Mouse (Mus musculus) ES-Bruce4 (cell line): Measurements from ENCODE around the gene Ctdspl. TPM values are rescaled to one million over a fixed set of nuclear protein-coding genes. Genes with fewer than 3 reads are reported as not detected.

ENCODE experiments used
- H3K27ac ChIP-seq: 2 replicates; pipeline ENCODE4 v1.5.1; 2012; ENCODE audit warnings: low read length, inconsistent platforms; ENCODE audit not compliant: insufficient read depth
- H3K27me3 ChIP-seq: 2 replicates; pipeline ENCODE4 v1.6.1; 2012; ENCODE audit warnings: mild to moderate bottlenecking, low read length, inconsistent platforms; ENCODE audit not compliant: control insufficient read depth, poor library complexity, insufficient read depth, severe bottlenecking
- H3K36me3 ChIP-seq: 2 replicates; pipeline ENCODE4 v1.6.1; 2012; ENCODE audit warnings: inconsistent platforms, mild to moderate bottlenecking, low read length, moderate library complexity; ENCODE audit not compliant: control insufficient read depth, poor library complexity, insufficient read depth, severe bottlenecking
- H3K4me1 ChIP-seq: one replicate; pipeline ENCODE4 v1.8.1; 2011; ENCODE audit warnings: low read length; ENCODE audit not compliant: control insufficient read depth, insufficient read depth
- H3K4me3 ChIP-seq: 2 replicates; pipeline ENCODE4 v1.5.1; 2011; ENCODE audit warnings: low read depth, mild to moderate bottlenecking, low read length
- H3K9ac ChIP-seq: 2 replicates; pipeline ENCODE4 v1.6.1; 2012; ENCODE audit warnings: low read depth, mild to moderate bottlenecking, inconsistent platforms; ENCODE audit not compliant: poor library complexity, severe bottlenecking
- H3K9me3 ChIP-seq: replicated peaks from 2 replicates; pipeline ENCODE4 v1.6.1; 2012; ENCODE audit warnings: mild to moderate bottlenecking, low read length, inconsistent platforms; ENCODE audit not compliant: control insufficient read depth, poor library complexity, insufficient read depth, severe bottlenecking
- CTCF ChIP-seq: IDR thresholded peaks from one replicate; pipeline ENCODE4 v1.8.1; 2011; ENCODE audit warnings: low read depth, low read length
- EP300 ChIP-seq: IDR thresholded peaks from 2 replicates; pipeline ENCODE4 v1.6.1; 2011; ENCODE audit warnings: low read depth, low read length; ENCODE audit not compliant: insufficient read depth
- POLR2A ChIP-seq: IDR thresholded peaks from one replicate; pipeline ENCODE4 v1.8.1; 2011; ENCODE audit warnings: low read length; ENCODE audit not compliant: insufficient read depth
- polyA plus RNA-seq: library from polyadenylated mRNA; stranded (reverse); fragments of >200 nt; gene quantifications from 2 replicates; pipeline ENCODE4 v1.2.4, GENCODE M21; 2011; ENCODE audit warnings: low read depth; ENCODE audit not compliant: missing spikeins, insufficient read depth, insufficient read length

The Ctdspl gene
- polyA plus RNA-seq, 1 experiment, result 20.2 TPM

DNA sequence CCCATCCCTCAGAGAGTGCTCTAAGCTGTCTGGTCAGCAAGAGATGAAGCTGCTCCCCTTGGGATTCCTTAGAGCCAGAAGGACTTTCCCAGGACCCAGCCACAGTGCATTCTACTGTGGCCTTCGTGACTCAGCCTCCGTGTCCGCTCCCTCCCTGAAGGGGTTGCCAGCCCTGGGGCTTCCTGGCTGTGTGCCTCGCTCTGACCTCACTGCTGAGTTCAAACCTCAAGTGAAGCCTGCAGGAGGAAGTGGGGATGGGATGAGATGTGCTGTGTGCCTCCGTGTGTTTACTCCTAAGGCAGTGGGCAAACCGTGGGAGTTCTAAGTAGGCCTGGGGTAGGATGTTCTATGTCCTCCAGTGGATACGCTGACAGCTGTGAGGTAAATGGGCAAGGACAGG, 109.6 kb downstream of the Ctdspl start:
- Histone ChIP-seq H3K27ac (no peak overlapping the region), H3K27me3 (no peaks in the 10 kb centered on the region)

DNA sequence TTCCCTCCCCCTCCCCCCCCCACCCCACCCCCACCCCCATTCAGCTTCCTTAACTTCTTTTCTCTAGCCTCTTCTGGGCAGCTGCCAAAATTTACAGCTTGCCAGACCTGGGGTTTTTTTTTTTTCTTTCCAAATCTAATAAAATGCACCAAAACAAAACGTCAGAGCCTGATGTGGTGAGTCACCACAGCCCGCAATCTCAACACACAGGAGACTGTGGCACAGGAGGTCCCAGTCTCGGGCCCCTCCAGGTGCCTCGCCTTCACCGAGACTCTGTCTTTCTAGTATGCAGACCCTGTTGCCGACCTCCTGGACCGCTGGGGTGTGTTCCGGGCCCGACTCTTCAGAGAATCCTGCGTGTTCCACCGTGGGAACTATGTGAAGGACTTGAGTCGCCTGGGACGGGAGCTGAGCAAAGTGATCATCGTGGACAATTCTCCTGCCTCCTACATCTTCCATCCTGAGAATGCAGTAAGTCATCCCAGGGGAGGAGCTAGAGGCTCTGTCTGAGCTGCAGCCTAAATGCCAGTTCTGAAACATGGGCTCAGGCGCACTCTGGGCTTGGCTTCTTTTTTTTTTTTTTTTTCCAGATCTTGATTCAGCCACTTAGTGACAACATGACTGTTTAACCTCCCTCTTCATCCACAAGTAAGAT, 111.0 kb downstream of the Ctdspl start:
- H3K4me1 ChIP-seq, result no peaks in the 10 kb centered on the region
- H3K9ac ChIP-seq, result no peak overlapping the region
- TF ChIP-seq POLR2A (no peak), CTCF (no peak), EP300 (no peak)
- no peak overlapping the region for H3K27ac ChIP-seq
- H3K9me3 ChIP-seq, result no peaks in the 10 kb centered on the region
- no peaks in the 10 kb centered on the region for H3K27me3 ChIP-seq
- H3K36me3 ChIP-seq, result no peaks in the 10 kb centered on the region
- H3K4me3 ChIP-seq, result no peak overlapping the region

More for the DNA sequence above, 109.6 kb downstream of the Ctdspl start:
- H3K36me3 ChIP-seq, result no peaks in the 10 kb centered on the region
- no peak overlapping the region for H3K4me3 ChIP-seq
- no peak for TF ChIP-seq EP300
- TF ChIP-seq CTCF, result no peak
- TF ChIP-seq POLR2A, result no peak
- H3K4me1 ChIP-seq, result no peaks in the 10 kb centered on the region
- H3K9ac ChIP-seq, result no peak overlapping the region
- H3K9me3 ChIP-seq, result no peaks in the 10 kb centered on the region

DNA sequence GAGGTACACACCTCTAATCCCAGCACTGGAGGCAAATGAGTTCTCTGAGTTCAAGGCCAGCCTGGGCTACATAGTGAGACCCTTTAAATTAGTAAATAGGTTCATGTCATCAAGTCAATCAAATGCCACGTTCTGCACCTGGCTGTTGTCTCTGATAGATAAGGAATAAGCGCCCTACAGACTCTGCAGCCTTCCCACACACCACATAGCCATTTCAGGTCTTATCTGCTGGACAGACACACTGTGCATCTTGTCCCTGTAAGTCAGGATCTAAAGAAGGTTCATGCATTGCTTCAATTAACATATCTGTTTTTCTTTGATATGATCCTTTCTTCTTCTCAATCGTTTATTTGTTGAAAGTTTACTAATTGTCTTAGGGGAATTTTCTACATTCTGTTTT, 112.3 kb downstream of the Ctdspl start:
- Histone ChIP-seq H3K9ac (no peak overlapping the region), H3K36me3 (no peaks in the 10 kb centered on the region), H3K4me3 (no peak overlapping the region), H3K27ac (no peak overlapping the region), H3K4me1 (no peaks in the 10 kb centered on the region), H3K9me3 (no peaks in the 10 kb centered on the region), H3K27me3 (no peaks in the 10 kb centered on the region)
- TF ChIP-seq CTCF (no peak), POLR2A (no peak), EP300 (no peak)

DNA sequence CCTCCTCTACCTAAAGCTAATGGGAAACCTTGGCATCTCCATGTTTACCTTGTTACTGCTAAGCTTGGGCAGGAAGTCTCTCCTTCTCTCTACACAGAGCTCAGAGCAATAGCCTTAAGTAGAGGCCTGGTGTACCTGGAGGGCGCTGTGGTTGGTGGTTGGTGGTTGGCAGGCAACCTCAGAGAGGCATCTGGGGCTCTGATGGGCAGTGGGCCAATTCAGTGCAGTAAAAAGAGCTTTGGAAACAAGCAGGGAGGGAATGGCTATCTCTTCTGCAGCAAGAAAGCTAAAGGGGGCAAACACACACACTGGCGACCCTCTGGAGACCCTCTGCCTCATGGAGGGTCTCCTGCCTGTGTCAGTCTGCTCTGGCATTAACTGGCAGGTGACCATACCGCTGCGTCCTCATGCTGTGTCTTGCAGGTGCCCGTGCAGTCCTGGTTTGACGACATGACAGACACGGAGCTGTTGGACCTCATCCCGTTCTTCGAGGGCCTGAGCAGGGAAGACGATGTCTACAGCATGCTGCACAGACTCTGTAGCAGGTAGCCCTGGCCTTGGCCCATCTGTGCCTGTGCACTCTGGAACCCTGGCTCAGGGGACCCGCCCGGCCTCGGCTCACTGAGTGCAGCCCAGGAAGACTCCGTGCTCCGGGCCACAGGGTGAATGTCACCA, 114.0 kb downstream of the Ctdspl start:
- H3K27ac ChIP-seq, result no peak overlapping the region
- H3K4me1 ChIP-seq, result no peaks in the 10 kb centered on the region
- H3K4me3 ChIP-seq, result no peak overlapping the region
- H3K27me3 ChIP-seq, result no peaks in the 10 kb centered on the region
- H3K9me3 ChIP-seq, result no peaks in the 10 kb centered on the region
- H3K9ac ChIP-seq, result no peak overlapping the region
- no peaks in the 10 kb centered on the region for H3K36me3 ChIP-seq
- TF ChIP-seq EP300 (no peak), POLR2A (no peak), CTCF (no peak)

DNA sequence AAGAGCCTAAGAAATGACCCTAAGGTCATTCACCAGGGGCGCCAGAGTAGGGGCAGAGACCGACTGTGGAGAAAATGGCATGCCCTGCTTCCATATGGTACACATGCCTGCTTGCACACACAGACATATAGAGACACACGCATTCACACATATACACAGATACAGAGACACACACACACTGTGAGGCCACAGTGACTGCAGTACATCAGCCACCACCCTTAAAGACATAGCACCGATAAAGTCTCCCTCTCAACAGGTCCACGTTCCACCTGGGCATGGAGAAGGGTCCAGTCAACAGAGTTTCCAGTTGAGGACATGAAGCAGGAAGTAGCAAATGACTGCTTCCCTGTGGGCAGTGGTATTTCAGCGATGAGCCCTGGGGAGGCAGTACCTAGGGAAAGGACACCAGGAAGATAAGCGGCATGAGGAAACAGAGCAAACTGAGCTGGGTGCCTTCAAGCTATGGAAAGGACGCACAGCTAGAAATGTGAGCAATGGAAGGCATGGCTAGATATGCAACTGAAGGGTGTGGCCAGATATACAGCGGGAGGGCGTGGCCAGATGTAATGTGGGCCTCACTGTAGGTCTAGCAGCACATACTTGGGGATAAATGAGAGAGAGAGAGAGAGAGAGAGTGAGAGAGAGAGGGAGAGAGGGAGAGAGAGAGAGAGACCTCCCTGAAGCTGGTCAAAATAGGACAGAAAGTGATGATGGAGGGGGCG, 122.1 kb downstream of the Ctdspl start:
- no peak for TF ChIP-seq POLR2A
- TF ChIP-seq EP300, result no peak
- TF ChIP-seq CTCF, result no peak
- Histone ChIP-seq H3K9me3 (no peaks in the 10 kb centered on the region), H3K4me1 (peaks cover 4% of the 10 kb centered on the region), H3K9ac (no peak overlapping the region), H3K4me3 (no peak overlapping the region), H3K27ac (no peak overlapping the region), H3K36me3 (no peaks in the 10 kb centered on the region), H3K27me3 (no peaks in the 10 kb centered on the region)

DNA sequence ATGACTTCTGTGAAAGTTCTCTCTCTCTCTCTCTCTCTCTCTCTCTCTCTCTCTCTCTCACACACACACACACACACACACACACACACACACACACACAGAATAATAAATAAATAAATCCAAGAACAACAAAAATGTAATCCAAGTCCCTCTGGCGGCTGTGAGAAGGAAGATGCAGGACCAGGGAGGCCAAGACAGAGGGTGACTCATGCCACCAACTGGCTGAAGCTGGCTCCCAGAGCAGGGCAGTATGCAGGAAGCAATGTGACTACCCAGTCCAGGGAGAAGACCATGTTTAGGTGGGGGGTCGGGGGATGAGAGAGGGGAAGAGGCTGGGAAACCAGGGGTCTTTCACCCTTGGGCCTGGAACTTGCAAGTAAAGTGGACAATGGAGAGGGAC, 124.9 kb downstream of the Ctdspl start:
- no peak overlapping the region for H3K27ac ChIP-seq
- H3K9ac ChIP-seq, result no peak overlapping the region
- H3K36me3 ChIP-seq, result no peaks in the 10 kb centered on the region
- no peaks in the 10 kb centered on the region for H3K9me3 ChIP-seq
- no peak overlapping the region for H3K4me3 ChIP-seq
- no peaks in the 10 kb centered on the region for H3K27me3 ChIP-seq
- TF ChIP-seq EP300 (no peak), CTCF (no peak), POLR2A (no peak)
- peaks cover 4% of the 10 kb centered on the region for H3K4me1 ChIP-seq
